Mouse (Mus musculus): ENCODE measurements around the gene Tnrc6c.

The Tnrc6c gene

GRCm38 (mm10) chr11:117653491-117654351 lies at the start of gene Tnrc6c:
Tnrc6c (plus strand) TSS chr11:117654289.
- DNase-seq (ENCODE audit: low spot score in 2 of 2), result peak in 1 of 2 experiments; percentile 11

GRCm38 (mm10) chr11:117606137-117606536 lies 48.0 kb upstream of the Tnrc6c start:
- no peak for DNase-seq (ENCODE audit: low spot score in 2 of 2)

- DNase-seq (ENCODE audit: low spot score in 2 of 2), result no peak
These were observed 47.4 kb upstream of the Tnrc6c start for GRCm38 (mm10) chr11:117606605-117607203.

GRCm38 (mm10) chr11:117608141-117608789 lies 45.8 kb upstream of the Tnrc6c start:
- no peak for DNase-seq (ENCODE audit: low spot score in 2 of 2)

GRCm38 (mm10) chr11:117608976-117609375 lies 45.1 kb upstream of the Tnrc6c start:
- no peak for DNase-seq (ENCODE audit: low spot score in 2 of 2)

- no peak for DNase-seq (ENCODE audit: low spot score in 2 of 2)
These were observed 43.5 kb upstream of the Tnrc6c start for GRCm38 (mm10) chr11:117610589-117610988.

- DNase-seq (ENCODE audit: low spot score in 2 of 2), result peak; percentile 30 to 51
These were observed 43.0 kb upstream of the Tnrc6c start for GRCm38 (mm10) chr11:117611068-117611467.

- no peak for DNase-seq (ENCODE audit: low spot score in 2 of 2)
These were observed 42.2 kb upstream of the Tnrc6c start for GRCm38 (mm10) chr11:117611860-117612259.

- DNase-seq (ENCODE audit: low spot score in 2 of 2), result no peak
These were observed 41.2 kb upstream of the Tnrc6c start for GRCm38 (mm10) chr11:117612885-117613284.

GRCm38 (mm10) chr11:117617368-117617908 lies 36.7 kb upstream of the Tnrc6c start:
- DNase-seq (ENCODE audit: low spot score in 2 of 2), result no peak

GRCm38 (mm10) chr11:117618214-117618613 lies 35.9 kb upstream of the Tnrc6c start:
- DNase-seq (ENCODE audit: low spot score in 2 of 2), result no peak

- no peak for DNase-seq (ENCODE audit: low spot score in 2 of 2)
These were observed 35.3 kb upstream of the Tnrc6c start for GRCm38 (mm10) chr11:117618774-117619173.

- no peak for DNase-seq (ENCODE audit: low spot score in 2 of 2)
These were observed 34.5 kb upstream of the Tnrc6c start for GRCm38 (mm10) chr11:117619581-117619980.

GRCm38 (mm10) chr11:117625196-117625595 lies 28.9 kb upstream of the Tnrc6c start:
- DNase-seq (ENCODE audit: low spot score in 2 of 2), result no peak

- no peak for DNase-seq (ENCODE audit: low spot score in 2 of 2)
These were observed 27.5 kb upstream of the Tnrc6c start for GRCm38 (mm10) chr11:117626557-117626956.

- DNase-seq (ENCODE audit: low spot score in 2 of 2), result no peak
These were observed 27.0 kb upstream of the Tnrc6c start for GRCm38 (mm10) chr11:117627060-117627562.

- DNase-seq (ENCODE audit: low spot score in 2 of 2), result no peak
These were observed 26.3 kb upstream of the Tnrc6c start for GRCm38 (mm10) chr11:117627746-117628311.

- no peak for DNase-seq (ENCODE audit: low spot score in 2 of 2)
These were observed 25.7 kb upstream of the Tnrc6c start for GRCm38 (mm10) chr11:117628312-117628779.

GRCm38 (mm10) chr11:117629865-117630264 lies 24.2 kb upstream of the Tnrc6c start:
- DNase-seq (ENCODE audit: low spot score in 2 of 2), result no peak

- DNase-seq (ENCODE audit: low spot score in 2 of 2), result no peak
These were observed 23.1 kb upstream of the Tnrc6c start for GRCm38 (mm10) chr11:117630868-117631565.

- no peak for DNase-seq (ENCODE audit: low spot score in 2 of 2)
These were observed 20.8 kb upstream of the Tnrc6c start for GRCm38 (mm10) chr11:117633310-117633709.

Data from urinary bladder, adult 18-20 months (tissue).